Mouse (Mus musculus) bone marrow, adult 2 months (tissue): Measurements from ENCODE around the gene Scarb1.

Experiments
- CTCF ChIP-seq: fragments of 200-500 bp; IDR thresholded peaks from 2 replicates; pipeline ENCODE4 v1.5.1; 2011; ENCODE audit warnings: low read length, control low read depth; ENCODE audit not compliant: control insufficient read depth, insufficient read depth
- POLR2A ChIP-seq: fragments of 200-500 bp; IDR thresholded peaks from 2 replicates; pipeline ENCODE4 v1.6.1; 2011; ENCODE audit warnings: low read depth, mild to moderate bottlenecking, control low read depth, low read length, borderline replicate concordance; ENCODE audit not compliant: control insufficient read depth

- no peak for TF ChIP-seq CTCF
- no peak for TF ChIP-seq POLR2A
Observed at GRCm38 (mm10) chr5:125339851-125340531, 903 bp downstream of the Scarb1 start.
